Mouse (Mus musculus): ENCODE measurements around the gene Cwc22.

Cwc22 gene

GRCm38 (mm10) chr2:77875516-77875915, 70.7 kb downstream of the Cwc22 start:
- DNase-seq (ENCODE audit: low spot score), result no peak

DNA sequence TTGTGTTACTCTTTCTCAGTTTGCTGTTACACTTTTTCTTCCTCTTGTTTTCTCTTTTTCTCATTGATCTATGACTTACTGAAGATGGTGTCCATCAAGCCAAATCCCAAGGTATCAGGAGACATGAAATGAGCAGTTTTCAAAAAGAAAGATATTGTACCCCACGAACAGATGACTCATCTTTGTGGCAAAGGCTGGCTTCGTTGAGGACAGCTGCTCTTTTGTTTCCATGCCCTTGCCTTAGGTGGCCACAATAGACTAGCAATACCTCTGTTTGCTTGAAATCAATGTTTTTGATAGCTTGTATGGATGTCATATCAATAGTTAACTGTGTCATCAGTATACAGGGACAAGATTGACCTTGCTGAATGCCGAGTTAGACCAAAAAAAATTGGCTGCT, 71.5 kb downstream of the Cwc22 start:
- DNase-seq (ENCODE audit: low spot score), result no peak

GRCm38 (mm10) chr2:77873806-77874205, 72.4 kb downstream of the Cwc22 start:
- DNase-seq (ENCODE audit: low spot score), result no peak

- DNase-seq (ENCODE audit: low spot score), result no peak
Observed at GRCm38 (mm10) chr2:77872676-77873075, 73.5 kb downstream of the Cwc22 start.

DNA sequence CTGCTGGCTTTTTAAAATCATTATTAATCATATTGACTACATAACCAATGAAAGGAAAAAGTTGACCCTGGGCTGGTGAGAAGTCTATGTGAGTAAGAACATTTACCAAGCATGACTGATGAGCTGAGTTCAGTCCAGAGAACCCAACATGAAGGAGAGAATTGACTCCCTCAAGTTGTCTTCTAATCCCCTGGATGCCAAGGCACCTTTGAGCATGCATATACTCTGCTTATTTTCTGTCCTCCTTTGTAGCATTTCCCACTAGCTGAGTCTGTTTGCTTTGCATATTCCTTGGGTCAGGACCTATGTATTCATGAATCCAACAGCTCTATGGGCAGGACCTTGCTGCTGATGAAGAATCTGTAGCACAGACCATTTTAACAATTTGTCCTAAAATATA, 75.0 kb downstream of the Cwc22 start:
- no peak for DNase-seq (ENCODE audit: low spot score)

DNA sequence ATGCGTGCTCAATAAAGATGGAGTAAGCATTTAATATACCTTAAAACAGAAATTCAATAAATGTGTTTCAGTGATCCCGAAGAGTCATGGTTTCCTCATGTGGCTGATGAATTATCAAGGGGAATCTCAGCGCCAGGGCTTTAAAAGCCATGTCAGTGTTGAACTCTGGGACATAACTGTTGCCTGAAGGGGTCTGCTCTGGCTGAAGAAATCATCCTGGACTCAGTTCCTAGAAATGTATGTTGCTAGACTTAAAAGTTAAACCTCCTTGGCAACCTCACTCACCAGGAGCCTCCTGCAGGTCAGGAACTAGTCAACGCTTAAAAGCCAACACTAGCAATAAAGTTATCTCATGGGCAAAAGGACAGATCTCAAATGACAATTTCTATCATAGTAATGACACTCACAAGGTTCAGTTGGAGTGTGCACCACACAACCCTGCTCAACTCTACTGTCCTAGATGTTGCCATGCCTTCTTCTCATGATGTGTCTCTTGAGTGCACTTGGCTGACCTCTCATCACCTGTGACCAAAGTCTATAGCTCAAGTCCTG, 76.4 kb downstream of the Cwc22 start:
- no peak for DNase-seq (ENCODE audit: low spot score)

DNA sequence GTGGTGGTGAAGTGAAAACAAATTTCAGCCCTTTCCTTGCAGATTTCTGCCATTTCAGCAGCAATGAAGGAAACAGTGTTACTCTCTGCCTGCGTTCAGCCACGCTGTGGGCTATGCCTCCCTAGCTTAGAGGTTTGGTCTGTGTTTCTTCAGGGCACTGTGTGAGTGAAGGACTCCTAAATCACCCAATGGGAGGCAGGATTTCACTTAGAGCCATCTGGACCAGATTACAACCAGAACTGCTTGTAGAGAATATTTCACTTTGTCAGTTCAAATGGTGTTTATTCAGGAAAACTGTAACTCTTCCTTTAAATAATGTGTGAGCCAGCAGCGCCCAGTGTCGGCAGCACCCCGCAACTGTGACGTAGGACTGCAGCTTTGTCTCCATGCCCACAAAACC, 82.2 kb downstream of the Cwc22 start:
- peak; percentile 22 for DNase-seq (ENCODE audit: low spot score)

DNA sequence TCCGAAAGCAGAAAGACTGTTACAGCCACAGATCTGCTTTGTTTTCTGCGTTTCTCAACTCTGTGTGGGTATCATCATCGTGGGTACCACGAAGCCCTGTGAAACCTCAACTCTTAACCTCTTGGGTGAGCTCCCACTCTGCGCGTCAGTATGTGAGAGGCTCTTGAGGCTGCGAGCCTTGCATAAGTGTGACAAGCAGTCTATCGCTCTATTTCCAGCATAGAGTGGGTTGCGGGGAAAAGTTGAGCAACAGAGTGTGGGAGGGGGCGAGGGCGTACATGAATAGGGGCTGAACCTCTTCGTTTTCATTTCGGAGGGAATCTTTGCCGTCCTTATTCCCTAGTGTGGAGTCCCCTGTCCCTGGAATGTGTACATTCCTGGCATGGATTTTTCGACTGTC, 82.7 kb downstream of the Cwc22 start:
- no peak for DNase-seq (ENCODE audit: low spot score)

DNA sequence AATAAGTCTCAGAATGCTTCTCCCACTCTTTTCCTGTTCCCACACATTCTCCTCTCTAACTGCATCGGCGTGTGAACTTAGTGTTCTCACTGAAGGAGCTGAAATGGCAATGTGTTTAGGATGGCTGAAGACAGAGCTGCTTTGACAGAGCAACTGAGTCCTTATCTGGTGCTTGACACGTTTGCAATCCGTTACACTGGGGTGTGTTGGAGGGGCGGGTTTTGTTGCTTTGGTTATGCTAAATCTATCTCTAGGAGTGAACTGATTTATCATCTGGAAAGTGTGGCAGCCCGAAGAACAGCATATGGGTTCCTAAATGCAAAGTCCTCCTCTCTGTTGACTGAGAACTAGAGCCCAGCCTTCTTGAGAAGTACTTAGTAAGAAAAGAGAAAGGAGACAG, 104.7 kb downstream of the Cwc22 start:
- no peak for DNase-seq (ENCODE audit: low spot score)

GRCm38 (mm10) chr2:77839587-77839986, 106.6 kb downstream of the Cwc22 start:
- DNase-seq (ENCODE audit: low spot score), result no peak

GRCm38 (mm10) chr2:77838688-77839087, 107.5 kb downstream of the Cwc22 start:
- DNase-seq (ENCODE audit: low spot score), result no peak

DNA sequence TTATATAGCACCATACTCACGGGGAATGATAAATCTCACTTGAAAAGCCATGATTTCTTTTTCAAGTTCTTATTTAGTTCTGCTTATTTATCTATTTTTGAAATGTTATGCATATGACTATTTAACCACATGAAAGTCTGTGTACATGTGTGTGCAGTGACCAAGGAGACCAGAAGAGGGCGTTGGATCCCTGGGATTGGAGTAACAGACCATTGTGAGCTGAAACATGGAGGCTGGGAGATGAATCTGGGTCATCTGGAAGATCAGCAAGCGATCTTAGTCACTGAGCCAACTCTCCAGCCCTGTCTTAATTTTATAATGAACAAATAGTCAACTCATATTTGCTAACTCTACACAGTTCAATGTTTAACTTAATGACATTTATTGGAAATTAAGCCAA, 110.4 kb downstream of the Cwc22 start:
- DNase-seq (ENCODE audit: low spot score), result no peak

Data from yolk sac, embryonic 10.5 days (tissue).